Mouse (Mus musculus) small intestine, adult 2 months (tissue): ENCODE measurements around the gene Tnpo1. TPM values are rescaled to one million over a fixed set of nuclear protein-coding genes. Genes with fewer than 3 reads are reported as not detected.
A peak's percentile ranks its signal among the peaks of the same experiment; 100 is the strongest.
"Not testable (repeated sequence)": the region's sequence is repeated elsewhere in the genome, so short reads cannot be mapped to it uniquely, and the experiment has no call there.

Source experiments
- H3K27ac ChIP-seq: fragments of 200-500 bp; 2 replicates; pipeline ENCODE4 v1.5.1; 2012; ENCODE audit warnings: low read depth, low read length, control low read depth, inconsistent platforms; ENCODE audit not compliant: insufficient read depth
- H3K27me3 ChIP-seq: fragments of 200-500 bp; 2 replicates; pipeline ENCODE4 v1.6.1; 2012; ENCODE audit warnings: mild to moderate bottlenecking, moderate library complexity, low read length, inconsistent platforms; ENCODE audit not compliant: control insufficient read depth, insufficient read depth
- H3K36me3 ChIP-seq: fragments of 200-500 bp; 2 replicates; pipeline ENCODE4 v1.6.1; 2012; ENCODE audit warnings: mild to moderate bottlenecking, low read length, control low read depth, inconsistent platforms; ENCODE audit not compliant: control insufficient read depth, insufficient read depth
- H3K4me1 ChIP-seq: fragments of 200-500 bp; 2 replicates; pipeline ENCODE4 v1.6.1; 2012; ENCODE audit warnings: low read length, inconsistent platforms, mixed read lengths; ENCODE audit not compliant: control insufficient read depth, insufficient read depth, insufficient read length
- H3K4me3 ChIP-seq: fragments of 200-500 bp; 2 replicates; pipeline ENCODE4 v1.5.1; 2012; ENCODE audit warnings: low read depth, mild to moderate bottlenecking, control low read depth, inconsistent platforms, low read length, moderate library complexity
- CTCF ChIP-seq: fragments of 200-500 bp; IDR thresholded peaks from 2 replicates; pipeline ENCODE4 v1.5.1; 2012; ENCODE audit warnings: low read depth, mild to moderate bottlenecking, control low read depth, inconsistent platforms, low read length, moderate library complexity, mixed read lengths; ENCODE audit not compliant: insufficient replicate concordance, insufficient read length; ENCODE audit errors: extremely low read depth
- POLR2A ChIP-seq: fragments of 200-500 bp; IDR thresholded peaks from 2 replicates; pipeline ENCODE4 v1.6.1; 2012; ENCODE audit warnings: low read depth, mild to moderate bottlenecking, control low read depth, inconsistent platforms, low read length, moderate library complexity
- WGBS: fragments of 180-500 bp; shearing (Covaris S2); methylation state at CpG from one replicate; pipeline ENCODE4 v1.1.7; 2018; 5-methylcytosine and 5-hydroxymethylcytosine counted together
- polyA plus RNA-seq: library from polyadenylated mRNA; depleted of rRNA; stranded (reverse); fragments of >200 nt; gene quantifications from 2 replicates; pipeline ENCODE4 v1.2.3, GENCODE M21; 2012

Gene Tnpo1
- polyA plus RNA-seq, 1 experiment, result 10.7 TPM

- peaks cover 3% of the 10 kb centered on the region; the same call in 1 of the 2 replicates for H3K4me1 ChIP-seq
- H3K27me3 ChIP-seq, result no peaks in the 10 kb centered on the region
- no peak overlapping the region for H3K4me3 ChIP-seq
- TF ChIP-seq POLR2A (no peak), CTCF (no peak)
- 83% methylated on average over 4 of the region's 4 CpGs for WGBS
- H3K36me3 ChIP-seq, result no peaks in the 10 kb centered on the region
- H3K27ac ChIP-seq, result no peak overlapping the region
Measured at GRCm38 (mm10) chr13:98825574-98825973, 100.6 kb downstream of the Tnpo1 start.

GRCm38 (mm10) chr13:98819094-98819493 is 107.1 kb downstream of the Tnpo1 start:
- WGBS, result 19% methylated on average over 2 of the region's 2 CpGs
- Histone ChIP-seq H3K4me1 (peaks cover 20% of the 10 kb centered on the region; the same call in 1 of the 2 replicates), H3K4me3 (no peak overlapping the region), H3K27me3 (no peaks in the 10 kb centered on the region), H3K27ac (peak overlapping the region; percentile 96), H3K36me3 (no peaks in the 10 kb centered on the region)
- TF ChIP-seq POLR2A (no peak), CTCF (no peak)

DNA sequence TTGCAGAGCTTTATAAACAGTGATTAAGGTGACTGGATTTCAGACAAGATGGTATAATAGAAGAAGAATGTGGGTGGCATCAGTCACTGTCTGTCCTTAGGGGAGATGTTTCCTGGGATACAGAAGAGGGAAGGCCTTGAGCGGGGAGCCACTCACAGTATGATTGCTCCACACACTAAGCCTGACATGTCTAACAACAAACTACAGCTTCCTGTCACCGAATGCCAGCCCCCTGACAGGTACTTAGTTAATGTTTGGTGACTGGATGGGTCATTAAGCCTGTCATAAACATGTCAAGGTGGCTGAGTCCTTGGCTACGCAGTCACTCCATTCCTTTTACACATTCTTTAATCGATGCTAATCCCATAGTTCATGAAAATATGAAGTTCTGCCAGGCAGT is 108.0 kb downstream of the Tnpo1 start:
- Histone ChIP-seq H3K4me1 (peaks cover 20% of the 10 kb centered on the region; the same call in 1 of the 2 replicates), H3K27me3 (no peaks in the 10 kb centered on the region), H3K36me3 (no peaks in the 10 kb centered on the region), H3K27ac (peak overlapping the region; percentile 96), H3K4me3 (no peak overlapping the region)
- WGBS, result 29% methylated on average over 4 of the region's 4 CpGs
- TF ChIP-seq CTCF (no peak), POLR2A (no peak)

DNA sequence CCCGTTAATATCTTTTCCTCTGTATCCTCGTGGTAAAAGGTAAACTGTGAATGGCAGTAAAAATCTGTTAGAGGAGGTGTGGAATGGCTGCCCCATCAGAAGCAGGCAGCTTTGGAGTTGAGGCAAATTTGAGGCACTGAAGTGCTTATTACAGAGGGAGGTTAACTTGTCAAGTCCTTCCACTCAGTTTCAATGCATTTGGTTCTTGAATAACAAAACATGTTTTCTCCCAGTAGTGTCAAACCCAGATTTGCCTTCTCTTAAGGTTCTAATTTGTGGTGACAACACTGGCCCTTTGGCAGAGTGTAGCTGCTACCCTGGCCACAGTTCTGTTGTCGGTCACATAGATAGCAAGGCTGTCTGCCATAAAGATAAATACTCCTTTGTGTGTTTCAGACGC is 108.4 kb downstream of the Tnpo1 start:
- Histone ChIP-seq H3K4me3 (no peak overlapping the region), H3K27ac (peak overlapping the region; percentile 96), H3K27me3 (no peaks in the 10 kb centered on the region), H3K4me1 (peaks cover 20% of the 10 kb centered on the region; the same call in 1 of the 2 replicates), H3K36me3 (no peaks in the 10 kb centered on the region)
- TF ChIP-seq CTCF (no peak), POLR2A (no peak)
- WGBS, result 43% methylated on average over 4 of the region's 4 CpGs

DNA sequence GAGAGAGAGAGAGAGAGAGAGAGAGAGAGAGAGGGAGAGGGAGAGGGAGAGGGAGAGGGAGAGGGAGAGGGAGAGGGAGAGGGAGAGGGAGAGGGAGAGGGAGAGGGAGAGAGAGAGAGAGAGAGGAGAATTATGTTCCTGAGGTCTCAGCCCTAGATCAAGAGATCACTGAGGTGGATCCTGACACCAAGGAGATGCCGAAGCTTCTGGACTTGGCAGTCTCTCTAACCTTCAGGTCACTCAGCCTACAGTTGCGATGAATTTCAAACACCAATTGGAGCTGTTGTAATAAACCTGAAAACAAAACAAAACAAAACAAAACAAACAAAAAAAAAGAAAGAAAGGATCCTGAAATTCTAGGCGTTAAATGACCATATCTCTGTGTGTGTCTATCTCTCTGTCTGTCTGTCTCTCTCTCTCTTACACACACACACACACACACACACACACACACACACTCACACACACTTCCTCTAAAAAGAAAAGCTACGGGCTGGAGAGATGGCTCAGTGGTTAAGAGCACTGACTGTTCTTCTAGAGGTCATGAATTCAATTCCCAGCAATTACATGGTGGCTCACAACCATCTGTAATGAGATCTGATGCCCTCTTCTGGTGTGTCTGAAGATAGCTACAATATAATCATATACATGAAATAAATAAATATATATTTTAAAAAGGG is 109.1 kb downstream of the Tnpo1 start:
- H3K4me3 ChIP-seq, H3K27me3 ChIP-seq, H3K27ac ChIP-seq, H3K36me3 ChIP-seq: not testable (repeated sequence)
- WGBS, result 74% methylated on average over 4 of the region's 4 CpGs
- peaks cover 26% of the 10 kb centered on the region; the same call in 1 of the 2 replicates for H3K4me1 ChIP-seq

GRCm38 (mm10) chr13:98816571-98816970 is 109.6 kb downstream of the Tnpo1 start:
- Histone ChIP-seq H3K27me3 (no peaks in the 10 kb centered on the region), H3K4me1 (peaks cover 26% of the 10 kb centered on the region; the same call in 1 of the 2 replicates), H3K27ac (peak overlapping the region; percentile 21; the same call in 1 of the 2 replicates), H3K36me3 (no peaks in the 10 kb centered on the region), H3K4me3 (no peak overlapping the region)
- no peak for TF ChIP-seq CTCF
- no peak for TF ChIP-seq POLR2A
- 86% methylated on average over 9 of the region's 9 CpGs for WGBS

- Histone ChIP-seq H3K27me3 (no peaks in the 10 kb centered on the region), H3K4me3 (peak within 1 kb of the TSS; percentile 89), H3K36me3 (no peaks in the 10 kb centered on the region), H3K27ac (peak within 1 kb of the TSS; percentile 90), H3K4me1 (peaks cover 20% of the 10 kb centered on the region; the same call in 1 of the 2 replicates)
- WGBS, result under 1% methylated on average over 61 of the region's 61 CpGs
- TF ChIP-seq POLR2A (peak; percentile 74), CTCF (peak; percentile 69; the same call in 1 of the 2 replicates)
Measured at GRCm38 (mm10) chr13:98815147-98815785, 110.9 kb downstream of the Tnpo1 start, which contains the start of gene Fcho2. Gene Fcho2, minus strand, starts transcription at chr13:98815449.
